Mouse (Mus musculus) right cerebral cortex, postnatal 25 days (tissue): ENCODE data around the gene Aipl1.

Experiments used
- DNase-seq: peaks from one replicate; pipeline ENCODE4 v3.0.0; 2022

The Aipl1 gene

DNA sequence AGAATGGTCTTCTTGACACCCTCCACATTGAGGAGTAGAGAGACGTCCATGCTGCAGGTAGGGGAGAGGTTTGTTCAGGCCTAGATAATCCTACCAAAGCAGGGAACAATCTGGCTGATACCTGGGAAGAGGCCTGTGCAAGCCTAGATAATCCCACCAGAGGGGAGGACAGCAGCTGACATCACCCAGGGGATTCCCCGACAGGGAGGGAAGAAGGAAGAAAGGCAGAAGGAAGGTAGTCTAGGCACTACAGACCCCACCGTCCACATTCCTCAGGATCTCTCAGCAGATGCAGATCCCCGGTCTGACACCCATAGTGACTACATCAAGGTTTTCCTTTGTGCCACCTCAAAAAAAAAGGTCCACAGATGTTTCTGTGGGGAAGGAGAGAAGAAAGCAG, at the start of gene Aipl1:
Gene Aipl1 (minus strand): TSS at position 101 of the 400 bp plus-strand sequence.
- DNase-seq: no peak

DNA sequence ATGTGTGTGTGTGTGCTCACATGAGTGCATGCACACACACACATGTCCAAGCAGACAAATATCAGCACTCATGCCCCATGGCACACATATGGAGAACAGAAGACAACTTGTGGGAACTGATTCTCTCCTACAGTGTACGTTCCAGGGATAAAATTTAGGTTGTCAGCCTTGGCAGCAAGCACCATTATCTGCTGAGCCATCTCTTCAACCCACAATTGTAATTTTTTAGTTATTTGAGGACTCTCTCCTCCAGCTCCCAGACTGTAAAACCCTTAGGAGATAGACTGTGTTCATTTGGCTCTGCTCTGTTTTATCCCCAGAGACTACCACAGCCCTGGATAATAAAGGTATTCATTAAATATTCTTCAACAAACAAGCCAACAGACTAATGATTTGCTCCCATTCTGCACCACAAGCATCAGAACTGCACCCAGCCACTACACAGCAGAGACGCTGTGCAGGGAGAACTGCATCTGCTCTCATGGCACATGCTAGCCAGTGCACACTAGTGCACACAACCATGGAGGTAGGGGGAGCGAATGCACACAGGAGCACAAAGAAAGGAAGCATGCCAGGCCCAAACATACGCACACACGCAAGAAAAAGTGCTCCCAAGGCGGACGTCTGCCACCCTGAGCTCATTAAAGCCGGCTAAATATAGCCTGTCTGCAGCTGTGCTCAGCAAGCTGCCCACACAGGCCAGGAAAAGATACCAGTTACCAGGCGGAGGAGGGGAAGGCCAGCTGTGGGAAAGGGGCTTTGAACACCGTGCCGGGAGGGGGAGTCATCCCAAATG, 49.1 kb upstream of the Aipl1 start:
- DNase-seq: peak; percentile 70

DNA sequence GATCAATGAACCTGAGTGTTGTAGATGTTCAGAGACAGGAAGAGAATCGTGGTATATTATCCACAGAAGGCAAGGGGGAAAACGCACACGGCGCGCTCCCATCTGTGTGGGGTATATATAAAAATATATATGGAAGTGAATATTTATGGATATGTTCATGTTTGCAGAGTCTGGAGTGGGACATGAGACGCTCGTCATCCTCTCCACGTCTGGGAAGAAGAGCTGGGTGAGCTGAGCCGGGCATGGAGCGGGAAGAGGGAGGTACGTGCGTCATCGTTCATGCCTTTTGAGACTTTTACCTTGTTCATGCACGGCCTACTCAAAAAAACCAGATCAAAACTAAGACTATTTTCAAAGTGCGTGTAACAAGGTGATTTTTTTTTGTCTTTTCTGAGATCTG, 47.0 kb upstream of the Aipl1 start:
- DNase-seq: peak; percentile 58

DNA sequence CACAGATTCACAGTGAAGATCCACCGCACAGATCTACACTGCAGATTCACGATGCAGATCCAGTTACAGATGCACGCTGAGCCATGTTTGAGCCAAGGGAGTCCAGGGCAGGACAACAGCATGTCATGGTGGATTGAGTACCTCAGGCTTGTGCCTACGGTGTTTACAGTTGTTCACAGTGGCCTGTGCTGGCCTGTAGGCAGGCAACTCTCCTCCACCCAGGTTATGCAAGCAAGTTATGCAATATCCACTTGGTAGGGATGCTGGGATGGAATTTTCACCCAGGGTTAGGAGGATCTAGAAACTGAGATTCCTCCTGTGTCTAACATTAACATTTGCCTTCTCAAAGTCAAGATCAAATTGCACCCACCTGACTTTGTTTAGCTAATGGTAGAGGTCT, 45.3 kb upstream of the Aipl1 start:
- DNase-seq: no peak

DNA sequence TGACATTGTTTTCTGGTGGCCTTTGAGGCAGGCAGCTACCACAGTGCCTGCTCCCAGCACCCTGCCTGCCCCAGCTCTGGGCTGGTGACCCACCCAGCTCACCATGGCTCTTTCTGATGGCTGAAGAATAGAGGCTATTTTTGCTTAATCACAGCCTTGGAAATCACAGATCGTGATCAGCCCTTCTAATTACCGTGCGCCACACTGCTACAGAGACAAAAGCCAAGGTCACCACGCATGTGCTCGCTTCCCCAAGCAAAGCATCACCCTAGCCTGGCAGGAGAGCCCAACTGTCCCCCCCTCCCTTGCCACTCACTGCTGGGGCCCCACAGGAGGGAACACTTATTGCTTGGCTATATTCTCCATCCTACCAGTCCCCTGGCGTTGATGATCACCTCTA, 43.2 kb upstream of the Aipl1 start:
- no peak for DNase-seq

DNA sequence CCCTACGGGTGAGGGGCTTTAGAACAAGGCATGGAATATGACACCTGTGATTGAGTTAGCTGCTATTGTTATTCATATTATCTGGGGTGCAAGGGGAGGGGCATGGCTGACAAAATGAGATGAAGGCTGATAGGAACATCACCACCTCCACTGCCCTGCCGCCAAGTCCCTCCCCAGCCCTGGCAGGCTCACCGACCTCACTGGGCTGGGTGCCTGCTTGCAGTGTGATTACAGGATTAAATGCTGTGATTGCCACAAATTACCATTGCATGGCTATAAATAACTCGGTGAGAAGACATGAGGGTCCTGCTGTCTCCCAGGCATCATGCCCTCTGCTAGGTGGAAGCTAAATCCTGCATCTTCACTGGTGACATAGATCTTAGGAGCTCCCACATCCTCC, 41.3 kb upstream of the Aipl1 start:
- DNase-seq: no peak

DNA sequence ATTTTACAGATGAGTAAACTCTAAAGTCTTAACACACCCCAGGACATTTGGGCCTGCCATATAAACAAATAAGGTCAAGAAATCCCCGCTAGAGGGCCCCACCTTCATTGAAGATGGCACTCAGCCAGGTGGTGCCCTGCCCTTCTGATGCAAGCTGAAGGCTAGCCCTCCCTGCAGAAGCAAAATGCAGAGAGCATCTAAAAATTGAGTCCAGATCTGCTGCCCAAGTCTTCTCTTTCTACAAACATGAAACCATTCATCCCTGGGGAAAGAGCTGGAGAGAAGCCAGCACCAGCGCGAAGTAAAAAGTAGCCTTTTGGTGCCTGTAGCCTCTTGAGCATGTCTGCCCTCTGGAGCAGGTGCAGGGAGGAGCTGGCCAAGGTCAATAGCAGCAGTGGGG, 40.7 kb upstream of the Aipl1 start:
- no peak for DNase-seq

DNA sequence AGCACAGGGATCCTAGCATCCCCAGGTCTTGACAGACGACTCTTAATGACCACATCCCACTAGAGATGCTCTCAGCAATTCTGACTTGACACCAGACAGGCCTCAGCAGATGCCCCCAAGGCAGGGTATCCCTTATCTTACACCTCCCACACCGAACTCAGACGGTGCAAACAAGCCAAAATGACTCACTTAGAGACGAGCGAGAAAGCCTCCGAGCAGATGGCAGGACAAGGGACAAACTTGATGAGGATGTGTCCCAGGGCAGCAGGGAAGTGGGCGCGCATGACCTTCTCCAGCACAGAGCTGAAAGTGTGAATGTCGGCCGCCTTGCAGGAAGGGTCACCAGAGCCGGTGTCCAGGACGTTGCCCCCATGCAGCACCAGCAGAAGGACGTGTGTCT, 36.9 kb upstream of the Aipl1 start:
- DNase-seq: no peak

DNA sequence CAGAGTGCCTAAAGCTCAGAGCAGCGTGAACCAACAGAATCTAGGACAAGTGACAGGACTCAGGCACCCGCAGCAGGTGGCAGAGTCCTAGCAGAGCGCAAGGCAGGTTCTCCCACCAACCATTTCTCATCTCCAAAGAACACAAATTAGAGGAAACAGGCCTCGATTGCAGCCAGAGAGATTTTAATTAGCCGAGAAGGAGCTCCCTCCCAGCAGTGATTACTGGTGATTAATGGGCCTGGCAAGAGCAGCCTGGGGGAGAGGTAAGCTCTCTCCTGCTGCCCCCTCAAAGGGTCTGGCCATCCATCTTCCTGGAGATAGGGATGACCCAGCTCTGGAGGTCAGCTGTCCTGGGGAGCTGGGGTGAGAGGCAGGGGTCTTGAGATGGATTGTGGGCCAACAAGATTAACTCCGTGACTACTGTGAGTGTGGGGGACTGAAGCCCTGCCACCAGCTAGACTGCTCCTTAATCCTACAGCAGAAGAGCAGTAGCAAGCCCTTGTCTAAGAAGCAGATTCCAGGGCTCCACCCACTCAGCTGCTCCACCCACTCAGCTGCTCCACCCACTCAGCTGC, 35.1 kb upstream of the Aipl1 start:
- DNase-seq: no peak

DNA sequence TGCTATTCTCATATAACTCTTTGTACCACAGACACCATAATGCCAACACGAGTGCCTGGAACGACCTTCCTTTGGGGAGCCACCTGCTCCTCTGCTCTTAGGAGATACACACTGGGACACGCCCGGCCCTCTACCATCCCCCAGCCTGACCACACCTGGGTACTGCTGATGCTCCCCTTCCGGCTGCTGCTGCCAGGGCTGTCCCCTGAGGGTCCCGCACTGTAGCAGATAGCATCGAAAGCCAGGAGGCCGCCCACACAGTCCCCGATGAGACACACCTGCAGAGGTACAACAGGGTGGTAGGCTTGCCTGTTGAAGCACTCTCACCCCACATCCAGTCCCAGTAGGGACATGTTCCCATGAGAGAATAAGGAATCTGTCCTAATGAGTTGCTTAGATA, 33.4 kb upstream of the Aipl1 start:
- DNase-seq: no peak

DNA sequence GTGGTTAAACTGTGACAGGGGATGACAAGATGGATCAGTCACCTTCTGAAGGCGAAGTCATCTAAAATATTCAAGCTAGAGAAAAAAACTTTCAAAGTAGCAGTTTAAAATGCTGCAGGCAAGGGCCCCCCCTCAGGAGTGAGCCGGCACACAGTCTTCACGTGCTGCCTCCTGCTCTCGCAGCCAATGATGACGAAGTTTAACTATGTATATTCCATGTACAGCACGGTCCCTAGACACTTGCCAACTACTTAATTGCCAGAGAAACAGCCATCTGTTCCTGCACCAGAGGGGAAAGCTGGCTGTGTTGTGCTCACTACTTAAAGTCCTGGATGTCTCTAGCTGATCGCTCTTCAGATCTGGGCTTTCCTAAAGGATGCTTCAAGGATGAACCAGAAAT, 30.7 kb upstream of the Aipl1 start:
- DNase-seq: no peak

DNA sequence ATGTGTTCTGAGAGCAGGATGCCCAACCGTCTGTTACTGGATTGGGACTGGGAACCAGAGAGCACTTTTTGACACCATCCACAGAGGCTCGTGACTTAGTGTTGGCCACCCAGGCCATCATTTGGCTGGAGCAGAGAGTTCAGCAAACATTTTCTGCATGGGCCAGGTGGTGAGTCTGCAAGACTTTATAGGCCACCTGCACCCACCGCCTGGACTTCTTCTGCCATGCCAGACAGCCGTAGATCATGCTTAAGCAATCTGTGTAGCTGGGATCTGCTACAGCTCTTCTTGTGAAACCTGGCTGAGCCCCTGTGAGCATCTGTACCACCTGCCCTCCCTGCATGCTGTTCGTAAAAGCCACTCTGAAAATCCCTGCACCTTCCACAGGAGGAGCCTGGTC, 30.0 kb upstream of the Aipl1 start:
- no peak for DNase-seq

DNA sequence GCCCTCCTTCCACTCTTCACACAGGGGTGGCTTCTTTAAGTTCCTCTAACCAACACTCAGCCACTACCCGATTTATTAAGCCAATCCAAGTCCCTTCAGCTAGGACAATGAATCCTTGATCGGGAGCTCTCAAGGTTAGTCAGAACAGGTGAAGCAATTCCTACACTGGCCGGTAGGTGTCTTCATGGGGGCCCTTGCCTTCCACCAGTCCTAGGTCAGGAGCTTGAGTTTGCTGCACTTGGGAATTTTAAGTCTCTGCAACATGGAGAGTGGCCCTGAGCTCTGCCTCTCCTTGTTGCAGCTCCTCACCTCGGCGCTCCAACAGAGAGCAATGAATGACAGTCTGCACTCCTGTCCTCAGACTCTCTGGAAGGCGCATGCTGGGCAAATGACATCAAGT, 29.0 kb upstream of the Aipl1 start:
- no peak for DNase-seq

DNA sequence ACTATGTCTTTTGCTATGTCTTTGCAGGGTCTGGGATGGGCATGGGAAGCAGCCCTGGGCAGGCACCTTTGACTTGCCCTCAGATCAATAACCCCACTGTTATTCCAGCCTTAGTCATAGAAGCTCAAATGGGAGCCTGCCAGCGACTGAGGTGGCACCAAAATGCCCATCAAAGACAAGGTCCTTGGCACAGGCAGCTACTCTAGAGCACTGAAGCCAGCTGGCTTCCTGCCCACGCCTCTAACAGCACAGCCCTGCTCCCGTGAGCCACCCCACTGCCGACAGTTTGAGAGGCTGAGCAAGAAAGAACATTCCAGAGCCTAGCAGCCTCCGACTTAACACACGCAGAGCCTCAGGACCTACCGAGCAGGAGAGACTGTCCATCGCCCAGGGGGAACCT, 27.8 kb upstream of the Aipl1 start:
- no peak for DNase-seq

DNA sequence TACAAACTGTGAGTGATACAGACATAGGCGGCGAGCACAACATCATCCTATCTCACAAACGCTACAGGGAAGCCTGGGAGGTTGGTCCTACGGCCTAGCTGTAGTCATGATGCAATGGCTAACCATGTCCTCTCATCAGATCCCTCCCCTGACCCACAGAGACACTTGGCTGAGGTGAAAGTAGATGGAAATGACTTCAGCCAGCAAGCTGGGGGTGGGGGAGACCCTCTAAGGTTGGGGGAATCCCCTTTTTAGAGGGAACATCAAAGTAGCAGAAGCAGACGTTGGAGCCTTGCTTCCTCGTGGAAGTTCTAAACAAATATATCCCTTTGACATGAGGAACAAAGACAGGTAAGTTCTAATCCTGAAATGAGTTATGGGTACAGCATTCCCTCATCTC, 27.1 kb upstream of the Aipl1 start:
- DNase-seq: no peak

DNA sequence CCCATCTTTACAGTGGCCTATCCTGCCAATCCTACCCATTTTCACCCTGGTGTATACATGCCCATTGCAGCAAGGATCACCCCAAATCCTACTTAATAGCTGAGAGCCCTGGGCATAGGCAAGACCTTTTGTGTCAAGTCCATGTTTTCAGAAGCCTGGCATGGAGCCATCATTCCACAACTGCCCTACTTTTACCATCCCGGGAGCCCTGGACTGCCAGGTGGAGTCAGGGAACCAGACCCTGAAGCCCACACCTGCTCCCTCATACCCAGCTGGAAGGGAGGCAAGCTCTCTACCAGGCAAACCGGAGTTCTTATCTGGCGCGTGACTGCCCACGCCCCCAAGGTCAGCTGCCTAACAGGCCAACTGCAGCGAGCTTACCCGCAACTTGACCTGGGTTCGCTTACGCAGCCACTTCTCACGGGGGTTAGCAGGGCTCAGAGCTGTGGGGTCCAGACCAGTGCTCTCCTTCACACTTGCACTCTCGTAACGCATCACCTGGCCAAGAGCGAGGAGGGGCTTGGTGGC, 23.8 kb upstream of the Aipl1 start:
- no peak for DNase-seq

DNA sequence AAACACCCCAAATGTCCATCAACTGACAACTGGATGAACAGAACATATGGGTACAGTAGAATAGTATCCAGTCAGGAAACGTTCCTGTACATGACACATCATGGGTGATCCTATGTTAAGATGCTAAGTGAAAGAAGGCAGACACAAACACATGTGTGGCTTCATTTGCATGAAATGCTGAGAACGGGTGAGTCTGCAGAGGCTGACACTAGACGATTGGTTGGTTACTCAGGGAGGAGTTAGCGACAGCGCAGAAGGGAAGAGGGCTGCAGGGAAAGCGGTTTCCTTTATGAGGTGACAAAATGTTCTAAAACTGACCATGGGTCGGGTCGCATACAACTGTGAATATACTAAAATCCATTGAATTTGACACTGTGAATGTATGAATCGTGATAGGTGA, 23.1 kb upstream of the Aipl1 start:
- no peak for DNase-seq

DNA sequence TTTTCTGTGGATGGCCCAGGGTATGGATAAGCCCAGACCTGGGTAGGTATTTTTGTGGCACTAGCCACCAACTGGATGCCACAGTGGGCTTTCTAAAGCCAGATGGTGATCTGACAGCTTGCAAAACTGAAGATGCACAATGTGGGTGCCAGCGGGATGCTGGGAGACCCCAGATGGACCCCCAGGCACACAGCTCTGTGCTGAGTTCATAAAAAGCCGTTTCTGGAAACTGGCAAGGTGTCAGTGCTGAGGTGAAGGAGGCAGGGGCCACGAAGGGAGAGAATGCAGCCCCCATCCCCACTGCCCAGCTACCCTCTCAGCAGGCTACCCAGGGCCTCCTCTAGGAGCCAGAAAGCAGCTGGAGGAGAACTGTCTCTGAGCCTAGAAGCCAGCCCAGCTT, 19.9 kb upstream of the Aipl1 start:
- no peak for DNase-seq

DNA sequence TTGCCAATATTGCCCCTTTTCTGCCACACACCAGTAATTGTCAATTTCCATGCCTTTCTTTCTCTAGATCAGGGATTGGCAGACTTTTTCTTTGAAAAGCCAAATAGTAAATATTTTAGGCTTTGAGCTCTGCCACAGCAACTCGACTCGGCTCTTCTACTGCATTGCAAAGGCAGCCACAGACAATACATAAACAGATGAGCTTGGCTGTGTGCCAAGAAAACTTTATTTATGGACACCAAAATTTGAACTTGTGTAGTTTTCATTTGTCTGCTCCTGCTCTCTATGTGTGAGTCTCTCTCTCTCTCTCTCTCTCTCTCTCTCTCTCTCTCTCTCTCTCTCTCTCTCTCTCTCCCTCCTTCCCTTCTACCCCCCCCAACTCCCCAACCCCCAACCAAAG, 17.9 kb upstream of the Aipl1 start:
- DNase-seq: no peak

DNA sequence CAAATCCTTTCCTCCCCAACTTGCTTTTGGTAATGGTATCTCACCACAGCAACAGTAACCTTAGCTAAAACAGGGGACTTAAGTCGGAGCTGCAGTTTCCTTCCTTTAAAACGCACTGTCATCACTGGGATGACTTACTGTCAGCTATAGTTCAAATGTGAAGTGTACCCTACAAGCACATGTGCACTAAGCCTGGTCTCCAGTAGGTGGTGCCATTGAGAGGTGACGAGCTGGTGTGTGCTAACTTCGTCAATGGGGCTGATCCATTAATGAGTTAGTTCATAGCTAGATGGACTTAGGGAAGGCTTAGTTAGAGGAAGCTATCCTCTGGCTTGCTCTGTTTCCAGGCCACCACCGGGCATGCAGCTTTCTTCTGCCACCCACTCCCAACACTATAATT, 15.3 kb upstream of the Aipl1 start:
- DNase-seq: peak; percentile 63

DNA sequence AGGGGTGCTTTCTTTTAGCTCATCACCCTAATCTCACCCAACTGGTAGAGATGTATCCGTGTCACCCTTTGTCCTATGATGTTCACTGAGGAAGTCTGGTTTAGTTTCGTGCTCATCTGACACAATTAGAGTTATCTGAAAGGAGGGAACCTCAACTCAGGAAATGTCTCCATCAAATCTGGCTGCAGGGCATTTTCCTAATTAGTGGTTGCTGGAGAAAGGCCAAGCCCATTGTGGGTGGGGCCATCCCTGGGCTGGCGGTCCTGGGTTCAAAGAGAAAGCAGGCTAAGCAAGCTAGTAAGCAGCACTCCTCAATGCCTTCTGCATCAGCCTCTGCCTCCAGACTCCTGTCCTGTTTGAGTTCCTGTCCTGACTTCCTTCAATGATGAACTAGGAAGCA, 14.9 kb upstream of the Aipl1 start:
- no peak for DNase-seq

DNA sequence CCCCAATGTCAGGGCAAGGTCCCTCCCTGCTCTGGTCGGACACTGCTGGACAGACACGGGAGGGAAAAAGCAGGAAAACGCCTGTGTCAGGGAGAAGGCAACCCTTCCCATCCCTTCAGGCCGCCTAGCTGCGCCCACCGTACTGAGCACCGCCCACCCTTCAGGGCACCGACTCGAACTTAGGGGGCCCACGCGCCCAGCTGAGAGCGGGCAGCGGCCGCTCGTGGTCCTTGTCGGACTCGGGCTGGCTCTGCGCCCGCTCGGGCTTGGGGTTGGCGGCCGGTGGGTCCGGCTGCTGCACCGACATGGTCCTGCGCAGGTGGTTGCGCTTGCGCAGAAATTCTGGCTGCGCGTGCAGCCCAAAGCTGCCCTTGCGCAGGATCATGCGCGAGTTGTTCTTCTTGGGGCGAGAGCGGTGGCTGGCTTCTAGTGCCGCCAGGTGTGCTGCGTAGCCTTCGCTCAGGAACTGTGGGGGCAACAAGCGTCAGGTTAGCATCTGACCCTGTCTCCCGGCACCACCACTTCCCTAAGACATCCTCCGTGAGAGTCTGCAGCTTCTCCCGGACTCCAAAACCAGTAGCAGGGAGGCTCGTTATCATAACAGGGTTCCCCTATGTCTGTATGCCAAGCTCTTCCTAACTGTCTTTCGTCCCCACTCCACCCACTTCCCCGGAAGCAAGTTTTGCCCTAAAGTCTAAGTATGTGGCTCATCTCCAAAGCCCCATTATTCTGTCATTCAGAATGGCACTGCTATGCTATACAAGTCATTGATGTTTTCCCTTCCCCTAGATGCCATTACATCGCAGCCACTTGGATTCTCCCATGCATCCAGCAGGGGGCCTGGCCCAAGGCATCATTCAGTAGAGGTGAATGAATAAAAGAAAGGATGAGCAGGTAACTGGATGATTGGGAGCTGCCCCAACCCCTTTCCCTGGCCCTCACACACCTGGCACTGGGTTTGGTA, 13.9 kb upstream of the Aipl1 start:
- DNase-seq: peak; percentile 79

DNA sequence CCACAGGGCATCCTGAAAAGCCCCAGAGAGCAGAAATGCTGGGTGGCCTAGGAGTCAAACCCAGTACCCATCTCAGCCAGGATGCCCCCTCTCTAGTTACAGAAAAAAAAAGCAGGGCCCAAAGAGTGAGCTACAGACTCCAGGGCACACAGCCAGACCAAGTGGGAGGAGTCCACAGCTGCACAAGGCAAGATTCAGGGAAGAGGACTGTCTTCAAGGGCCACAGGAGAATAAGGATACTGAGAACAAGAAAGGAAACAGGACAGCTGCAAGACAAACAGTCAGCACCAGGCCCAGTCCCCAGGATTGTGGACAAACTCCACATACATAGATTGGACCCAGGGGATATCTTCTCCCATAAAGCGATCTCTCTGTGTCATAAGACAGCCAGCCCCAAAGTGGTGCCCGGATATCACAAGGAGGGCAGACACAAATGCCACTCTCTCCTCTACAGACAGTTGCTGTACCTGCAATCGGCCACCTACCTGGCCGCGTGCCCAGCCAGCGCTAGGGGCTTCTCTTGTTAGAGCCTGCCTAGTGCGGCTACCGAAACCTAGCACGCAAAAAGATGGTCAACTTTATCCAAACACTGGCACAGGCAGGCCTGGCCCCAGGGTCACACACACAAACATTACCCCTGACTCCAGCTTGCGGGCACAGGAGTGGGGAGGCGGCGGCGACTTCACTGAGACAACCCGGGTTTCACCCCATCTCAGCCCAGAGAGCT, 13.0 kb upstream of the Aipl1 start:
- no peak for DNase-seq
